Mouse (Mus musculus) adrenal gland, postnatal 36 days (tissue): ENCODE data around the gene Nid1. TPM values are rescaled to one million over a fixed set of nuclear protein-coding genes. Genes with fewer than 3 reads are reported as not detected.
"Not testable (repeated sequence)": the region's sequence is repeated elsewhere in the genome, so short reads cannot be mapped to it uniquely, and the experiment has no call there.

Source experiments
- DNase-seq, 2 experiments: peaks; one replicate each; pipeline ENCODE4 v3.0.0; 2021; ENCODE audit warnings: mixed read lengths in 1 of 2
- total RNA-seq, 2 experiments: library from RNA; stranded (reverse); gene quantifications; 2 replicates each; pipeline ENCODE4 v1.2.3; 2021

Nid1 gene
- total RNA-seq, 2 experiments from 2014 or later: 73.4 to 113 TPM

GRCm38 (mm10) chr13:13453332-13453731 lies 16.0 kb downstream of the Nid1 start:
- not testable (repeated sequence) for DNase-seq

DNA sequence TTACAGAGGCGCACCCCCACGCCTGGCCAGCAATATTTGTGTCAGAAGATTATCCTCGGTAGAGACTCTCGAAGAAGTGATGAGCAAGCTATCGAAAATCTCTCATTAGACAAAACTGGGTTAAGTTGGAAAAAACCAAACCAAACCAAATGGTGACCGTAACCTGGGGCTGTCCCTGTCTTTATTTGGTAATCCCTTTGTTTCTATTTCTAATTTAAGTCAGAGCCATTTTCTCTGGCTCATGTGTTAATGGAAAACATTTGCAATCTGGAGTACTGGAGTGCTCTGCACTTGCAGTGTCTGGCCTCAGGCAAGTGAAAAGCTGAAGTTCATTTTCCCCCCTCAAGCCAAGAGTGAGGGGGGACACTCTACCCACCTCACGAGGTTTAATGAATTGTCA lies 16.9 kb downstream of the Nid1 start:
- DNase-seq: not testable (repeated sequence)

GRCm38 (mm10) chr13:13455632-13456492 lies 18.5 kb downstream of the Nid1 start:
- not testable (repeated sequence) for DNase-seq

- DNase-seq: no peak
Measured at GRCm38 (mm10) chr13:13458138-13458737, 20.9 kb downstream of the Nid1 start.

DNA sequence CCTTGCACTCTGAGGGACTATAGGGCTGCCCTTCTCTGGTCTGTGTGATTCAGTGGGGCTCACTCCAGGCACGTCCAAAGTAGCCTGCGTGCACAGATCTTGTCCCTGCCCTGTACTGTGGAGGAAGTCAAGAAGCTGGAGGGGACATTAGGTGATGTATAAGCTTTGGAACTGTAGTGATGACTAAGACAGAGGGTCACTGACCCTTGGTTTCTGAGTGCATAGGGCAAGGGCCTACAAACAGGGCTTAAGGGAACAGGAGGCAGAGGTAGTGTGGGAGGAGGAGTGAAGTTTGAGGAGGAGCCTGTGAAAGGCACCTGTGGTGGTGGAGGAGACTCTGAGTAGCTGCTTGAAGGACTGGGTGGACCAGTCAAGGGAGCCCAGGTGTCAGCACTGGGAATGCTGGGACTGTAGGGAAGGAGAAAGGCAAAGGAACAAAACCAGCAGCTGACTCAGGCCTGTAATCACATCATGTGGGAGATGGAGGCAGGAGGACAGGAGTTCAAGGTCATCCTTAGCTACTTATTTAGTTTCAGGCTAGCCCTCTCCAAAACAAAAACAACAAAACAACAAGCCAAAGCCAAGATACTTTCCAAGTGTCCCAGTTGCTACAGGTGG lies 23.3 kb downstream of the Nid1 start:
- DNase-seq: no peak

GRCm38 (mm10) chr13:13461446-13462192 lies 24.3 kb downstream of the Nid1 start:
- no peak for DNase-seq

GRCm38 (mm10) chr13:13463949-13464348 lies 26.6 kb downstream of the Nid1 start:
- no peak for DNase-seq

DNA sequence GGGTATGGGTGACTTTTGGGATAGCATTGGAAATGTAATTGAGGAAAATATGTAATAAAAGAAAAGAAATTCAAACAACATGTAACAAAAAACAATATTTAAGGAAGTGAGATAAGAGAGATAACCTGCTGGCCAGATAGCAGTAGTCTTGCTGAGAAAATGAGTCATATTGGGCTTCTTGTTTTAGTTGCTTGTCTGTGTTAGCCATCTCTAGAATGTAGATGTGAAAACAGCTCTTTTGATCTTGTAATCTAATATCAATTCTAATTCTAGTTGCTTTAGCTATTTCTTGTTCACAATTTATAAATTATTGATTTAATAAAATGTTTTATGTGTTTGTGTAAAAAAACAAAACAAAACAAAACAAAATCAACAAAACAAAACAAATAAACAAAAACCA lies 29.9 kb downstream of the Nid1 start:
- DNase-seq: not testable (repeated sequence)

DNA sequence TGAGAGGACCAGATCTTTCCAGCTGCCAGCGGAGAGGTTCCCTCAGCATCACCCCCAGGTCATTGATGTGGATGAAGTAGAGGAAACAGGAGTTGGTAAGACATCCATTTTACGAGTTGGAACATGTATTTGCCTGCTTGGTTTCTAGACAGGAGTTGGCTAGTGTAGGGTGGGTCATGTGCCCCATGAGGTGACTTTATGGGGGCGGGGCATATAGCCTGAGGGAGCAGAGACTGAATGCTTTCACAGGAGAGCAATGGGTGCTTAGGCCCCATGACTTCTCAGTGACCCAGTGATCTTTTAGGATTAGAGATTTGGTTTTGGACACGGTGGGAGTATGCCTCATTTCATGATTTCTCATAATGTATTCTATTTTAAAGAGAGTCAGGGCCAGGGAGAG lies 31.2 kb downstream of the Nid1 start:
- no peak for DNase-seq

DNA sequence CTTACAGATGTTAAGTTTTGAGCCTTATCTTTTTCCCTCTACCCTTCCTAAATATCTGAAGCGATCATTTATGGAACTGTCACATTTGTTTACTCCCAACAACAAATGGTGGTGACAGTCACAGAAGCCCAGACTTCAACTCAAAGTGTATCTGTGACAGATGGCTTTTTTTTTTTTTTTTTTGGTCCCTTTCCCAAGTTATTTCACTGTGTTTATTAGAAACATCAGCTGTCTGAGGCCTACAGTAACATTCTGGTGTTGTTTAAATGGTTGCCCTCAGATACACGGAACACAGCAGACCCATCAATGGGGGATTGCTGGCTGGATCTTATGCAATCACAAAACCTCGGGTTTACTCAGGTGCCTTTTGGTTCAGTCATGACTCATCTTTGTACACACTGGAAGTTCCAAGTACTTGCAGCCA lies 34.0 kb downstream of the Nid1 start:
- DNase-seq: no peak

GRCm38 (mm10) chr13:13474464-13474863 lies 37.1 kb downstream of the Nid1 start:
- not testable (repeated sequence) for DNase-seq

DNA sequence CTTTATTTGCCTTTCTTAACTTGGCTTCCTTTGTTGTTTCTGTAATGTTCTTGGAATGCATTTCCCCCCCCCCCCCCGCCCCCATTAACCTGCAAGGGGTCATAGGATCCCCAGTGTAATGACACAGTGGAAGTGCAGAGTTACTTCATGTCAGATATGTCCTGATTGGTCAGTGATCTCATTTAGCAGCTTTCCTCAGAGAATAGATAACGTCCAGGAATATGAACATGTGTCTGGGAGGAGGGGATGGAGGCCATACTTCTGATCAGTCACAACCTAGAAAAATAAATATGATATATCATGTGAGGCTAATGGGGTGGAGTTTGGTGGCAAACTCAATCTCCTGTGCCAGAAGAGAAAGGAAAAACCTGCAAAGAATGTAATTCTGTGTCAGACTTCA lies 37.6 kb downstream of the Nid1 start:
- DNase-seq: no peak

DNA sequence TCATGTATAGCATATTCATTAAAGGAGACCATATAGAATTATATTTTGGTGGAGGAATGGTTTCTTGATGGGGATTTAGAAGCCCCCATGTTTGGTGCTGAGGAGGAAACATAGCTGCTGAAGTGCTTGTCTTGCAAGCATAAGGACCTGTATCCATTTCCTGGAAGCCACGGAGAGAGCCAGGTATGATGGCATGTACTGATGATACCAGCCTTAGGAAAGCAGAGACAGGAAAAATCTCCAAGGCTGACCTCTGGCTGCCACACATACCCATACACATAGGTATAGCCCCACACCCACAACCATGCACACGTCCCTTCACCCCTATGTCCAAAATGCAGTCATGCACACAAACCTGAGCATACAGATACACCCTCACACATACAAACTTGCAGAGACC lies 39.2 kb downstream of the Nid1 start:
- DNase-seq: no peak

- DNase-seq: no peak
Measured at GRCm38 (mm10) chr13:13477046-13477445, 39.7 kb downstream of the Nid1 start.

GRCm38 (mm10) chr13:13479986-13480385 lies 42.6 kb downstream of the Nid1 start:
- no peak for DNase-seq

DNA sequence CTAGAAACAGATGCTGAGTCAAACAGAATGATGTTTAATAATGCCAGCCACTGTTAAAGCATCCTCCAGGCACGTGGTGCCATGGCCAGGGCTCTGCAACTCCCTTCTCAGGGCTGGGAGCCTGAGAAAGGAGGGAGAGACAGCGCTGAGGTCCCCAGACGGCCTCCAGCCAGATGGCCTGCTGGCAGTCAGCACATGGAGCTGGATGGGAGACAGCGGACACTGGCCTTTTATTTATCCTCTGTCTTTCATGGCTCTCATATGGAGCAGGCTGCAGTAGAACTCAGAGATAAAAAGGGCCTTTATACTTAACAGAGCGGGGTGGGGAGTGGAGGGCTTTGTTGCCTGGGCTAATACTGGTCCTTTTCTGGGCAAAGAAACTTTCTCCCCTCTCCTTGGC lies 43.7 kb downstream of the Nid1 start:
- peak in 1 of 2 experiments; percentile 3 for DNase-seq

- DNase-seq: no peak
Measured at GRCm38 (mm10) chr13:13481875-13482674, 44.7 kb downstream of the Nid1 start.

DNA sequence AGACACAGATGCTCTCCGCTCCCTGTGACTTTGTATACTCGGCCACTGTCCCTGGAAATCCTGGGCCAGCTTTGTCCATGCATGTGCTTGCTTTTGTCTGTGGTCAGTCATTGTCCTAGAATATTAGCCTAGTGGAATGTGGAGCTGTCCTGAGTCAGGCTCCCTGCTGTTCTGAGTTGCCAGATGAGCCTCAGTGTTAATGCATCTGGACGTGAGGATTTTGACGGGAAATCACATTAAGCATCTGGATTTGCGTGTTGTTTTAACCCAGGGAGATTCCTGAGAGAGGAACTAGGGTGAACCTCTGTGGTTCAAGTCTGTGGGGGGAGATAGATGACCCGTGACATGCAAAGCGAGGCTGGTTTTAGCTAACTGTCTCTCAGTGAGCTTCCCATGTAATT lies 47.0 kb downstream of the Nid1 start:
- no peak for DNase-seq

- DNase-seq: no peak
Measured at GRCm38 (mm10) chr13:13484883-13485282, 47.5 kb downstream of the Nid1 start.

- no peak for DNase-seq
Measured at GRCm38 (mm10) chr13:13485682-13486081, 48.3 kb downstream of the Nid1 start.

- DNase-seq: no peak
Measured at GRCm38 (mm10) chr13:13487851-13488250, 50.5 kb downstream of the Nid1 start.

DNA sequence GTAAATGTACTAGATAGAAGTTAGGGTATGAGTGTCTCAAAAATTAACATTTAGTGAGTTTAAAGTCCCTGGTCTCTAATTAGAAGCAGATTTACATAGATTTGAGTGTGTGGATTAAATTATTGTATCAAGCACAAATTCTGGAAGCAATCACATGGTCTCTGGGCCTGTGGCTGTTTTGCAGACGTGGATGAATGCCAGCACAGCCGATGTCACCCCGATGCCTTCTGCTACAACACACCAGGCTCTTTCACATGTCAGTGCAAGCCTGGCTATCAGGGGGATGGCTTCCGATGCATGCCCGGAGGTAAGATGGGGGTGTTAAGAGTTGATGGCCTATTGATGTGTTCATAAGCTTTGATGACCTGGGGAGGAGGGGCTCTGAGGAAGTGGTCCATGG lies 52.5 kb downstream of the Nid1 start:
- DNase-seq: no peak
